21 mouse cellular contexts compared by ENCODE assay signal in the genomic region with DNA sequence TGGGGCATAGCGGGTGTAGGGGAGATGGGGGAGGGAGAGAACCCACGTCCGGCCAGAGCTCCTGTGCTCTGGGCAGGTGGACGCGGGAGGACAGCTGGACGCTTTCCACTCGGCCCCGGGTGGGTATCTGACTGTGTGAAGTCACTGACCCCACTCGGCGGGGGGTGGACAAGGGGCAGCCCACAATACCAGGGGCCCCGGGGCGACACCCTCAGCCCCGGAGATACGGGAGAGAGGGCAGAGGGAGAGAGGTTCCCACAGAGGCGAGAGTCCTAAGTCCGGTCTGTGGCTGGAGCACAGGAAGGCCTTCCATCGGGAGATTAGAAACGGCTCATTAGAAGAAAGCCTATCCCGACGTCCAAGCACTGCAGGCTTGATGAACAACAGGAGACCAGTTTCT.
A peak's percentile ranks its signal among the peaks of the same experiment; 100 is the strongest.
DNase-seq lines count a peak whose midpoint lies in the region; ATAC-seq lines count a peak whose summit lies in the region.
"Had no signal": no experiment of that assay in that cellular context is flagged by ENCODE, and none has a peak within 500 bp of the region (broad histone marks: within the 10 kb centered on the region; RNA-seq: fewer than 3 reads in every experiment).

No protein-coding gene starts in this region.

- H3K4me3 ChIP-seq in midbrain, embryonic 14.5 days (replicated peaks; ENCODE audit: low read depth, low read length), result no peak overlapping the region
- H3K4me3 ChIP-seq in midbrain, embryonic 16.5 days (ENCODE audit: low read depth, low read length), result no peak overlapping the region
- no peak overlapping the region for H3K4me3 ChIP-seq in stomach, embryonic 16.5 days (replicated peaks; ENCODE audit: low read length)
- H3K4me3 ChIP-seq: embryonic facial prominence, embryonic 13.5 days; forebrain, embryonic 12.5 days; heart, adult 2 months; heart, embryonic 15.5 days; hindbrain, embryonic 10.5 days had no signal

- H3K36me3 ChIP-seq in midbrain, embryonic 14.5 days (ENCODE audit: control insufficient read depth, insufficient read depth, low read length), result no peaks in the 10 kb centered on the region
- no peaks in the 10 kb centered on the region for H3K36me3 ChIP-seq in midbrain, embryonic 16.5 days (ENCODE audit: control insufficient read depth, insufficient read depth, low read length)
- H3K36me3 ChIP-seq in stomach, embryonic 16.5 days (ENCODE audit: control insufficient read depth, insufficient read depth, low read length), result no peaks in the 10 kb centered on the region
- H3K36me3 ChIP-seq: embryonic facial prominence, embryonic 13.5 days; forebrain, embryonic 12.5 days; heart, embryonic 15.5 days; hindbrain, embryonic 10.5 days had no signal

- intact Hi-C loops in heart, postnatal 10 days (cut with DNase I), result loop anchor here (10.0 kb wide), 1 partner anchor 285 kb away; no protein-coding TSS in a partner anchor

- no peak overlapping the region for H3K4me2 ChIP-seq in midbrain, embryonic 14.5 days (ENCODE audit: low read length)
- no peak overlapping the region for H3K4me2 ChIP-seq in midbrain, embryonic 16.5 days (ENCODE audit: low read length)
- no peak overlapping the region for H3K4me2 ChIP-seq in stomach, embryonic 16.5 days (ENCODE audit: low read depth, low read length)
- H3K4me2 ChIP-seq: embryonic facial prominence, embryonic 13.5 days; forebrain, embryonic 12.5 days; heart, embryonic 11.5 days; heart, embryonic 15.5 days; hindbrain, embryonic 14.5 days had no signal

- no peak overlapping the region for H3K9ac ChIP-seq in midbrain, embryonic 14.5 days (replicated peaks; ENCODE audit: low read length)
- H3K9ac ChIP-seq in midbrain, embryonic 16.5 days (ENCODE audit: low read depth, low read length), result no peak overlapping the region
- H3K9ac ChIP-seq in stomach, embryonic 16.5 days (ENCODE audit: low read length), result no peak overlapping the region
- H3K9ac ChIP-seq: embryonic facial prominence, embryonic 13.5 days; forebrain, embryonic 12.5 days; heart, embryonic 15.5 days; hindbrain, embryonic 14.5 days had no signal

- DNase-seq in heart, adult 11 months, result peak; percentile 68
- no peak for DNase-seq in heart, postnatal 10 days
- DNase-seq in midbrain, embryonic 14.5 days, result no peak
- no peak for DNase-seq in spleen, postnatal 4 days (ENCODE audit: low spot score in 2 of 2)
- DNase-seq: adrenal gland, postnatal 10 days; B cell, adult 2 months; cerebellum, adult 11 months; cerebellum, adult 8-10 months; cerebellum, postnatal 25 days; gastrocnemius, postnatal 10 days; heart, adult 2 months had no signal

- no peak overlapping the region for H3K27ac ChIP-seq in midbrain, embryonic 14.5 days (replicated peaks; ENCODE audit: low read depth, low read length)
- no peak overlapping the region for H3K27ac ChIP-seq in midbrain, embryonic 16.5 days (ENCODE audit: low read length)
- H3K27ac ChIP-seq in stomach, embryonic 16.5 days (ENCODE audit: low read length), result no peak overlapping the region
- H3K27ac ChIP-seq: embryonic facial prominence, embryonic 13.5 days; forebrain, embryonic 12.5 days; heart, adult 2 months; heart, embryonic 15.5 days; hindbrain, embryonic 10.5 days; hindbrain, embryonic 14.5 days had no signal

- 0 out of 2 replicates have a peak, but pooled peaks have one; percentile 11 for ATAC-seq in midbrain, embryonic 14.5 days (ENCODE audit: low FRiP score, low TSS enrichment)
- no peak; the same call in 1 of the 2 replicates for ATAC-seq in midbrain, embryonic 16.5 days
- ATAC-seq in stomach, embryonic 16.5 days (ENCODE audit: insufficient read depth, low FRiP score), result 0 out of 2 replicates have a peak, but pooled peaks have one; percentile 23
- no peak for ATAC-seq in CD4-positive, CD25-positive, alpha-beta regulatory T cell, adult 4 months
- ATAC-seq: forebrain, embryonic 16.5 days had no signal

- 49% methylated on average over 20 of the region's 20 CpGs for WGBS in midbrain, embryonic 14.5 days
- 54% methylated on average over 20 of the region's 20 CpGs for WGBS in midbrain, embryonic 16.5 days
- 62% methylated on average over 20 of the region's 20 CpGs for WGBS in stomach, embryonic 16.5 days

- H3K4me1 ChIP-seq in midbrain, embryonic 14.5 days (ENCODE audit: control insufficient read depth, insufficient read depth, low read length), result 0 out of 2 replicates have a peak, but pooled peaks cover 11% of the 10 kb centered on the region
- 0 out of 2 replicates have a peak, but pooled peaks cover 6% of the 10 kb centered on the region for H3K4me1 ChIP-seq in midbrain, embryonic 16.5 days (ENCODE audit: control insufficient read depth, insufficient read depth, low read length)
- H3K4me1 ChIP-seq in stomach, embryonic 16.5 days (ENCODE audit: control insufficient read depth, insufficient read depth, low read length), result peaks cover 3% of the 10 kb centered on the region; the same call in 1 of the 2 replicates

- H3K27me3 ChIP-seq in midbrain, embryonic 14.5 days (ENCODE audit: control insufficient read depth, insufficient read depth, low read length), result peaks cover 39% of the 10 kb centered on the region
- peaks cover 19% of the 10 kb centered on the region for H3K27me3 ChIP-seq in midbrain, embryonic 16.5 days (ENCODE audit: control insufficient read depth, insufficient read depth, low read depth, low read length)
- peaks cover 4% of the 10 kb centered on the region; the same call in 1 of the 2 replicates for H3K27me3 ChIP-seq in stomach, embryonic 16.5 days (ENCODE audit: control insufficient read depth, insufficient read depth, low read length)

- H3K9me3 ChIP-seq in midbrain, embryonic 14.5 days (ENCODE audit: control insufficient read depth, low read length), result no peaks in the 10 kb centered on the region
- no peaks in the 10 kb centered on the region for H3K9me3 ChIP-seq in midbrain, embryonic 16.5 days (replicated peaks; ENCODE audit: control insufficient read depth, low read length, poor library complexity, severe bottlenecking)
- no peaks in the 10 kb centered on the region for H3K9me3 ChIP-seq in stomach, embryonic 16.5 days (replicated peaks; ENCODE audit: control insufficient read depth, low read length)
- H3K9me3 ChIP-seq: embryonic facial prominence, embryonic 13.5 days; forebrain, embryonic 12.5 days; heart, embryonic 15.5 days; hindbrain, embryonic 10.5 days had no signal

Comparison
In these comparisons a context has a peak if more than half of its experiments do, and no peak if none do; other contexts are left out.
1. ATAC-seq: peak in midbrain, embryonic 14.5 days (single experiment) and stomach, embryonic 16.5 days (single experiment); none in midbrain, embryonic 16.5 days (single experiment) and CD4-positive, CD25-positive, alpha-beta regulatory T cell, adult 4 months (single experiment).